Mouse (Mus musculus) erythroblast, embryonic 14.5 days (primary cell): Measurements from ENCODE around the gene 4921507P07Rik.

Source experiments
- GATA1 ChIP-seq: IDR thresholded peaks from 2 replicates; pipeline ENCODE4 v1.6.1; 2012; ENCODE audit warnings: low read length, inconsistent platforms, mixed read lengths
- TAL1 ChIP-seq: IDR thresholded peaks from 3 replicates; pipeline ENCODE4 v1.6.1; 2012; ENCODE audit warnings: low read length, inconsistent platforms, mixed read lengths

- TF ChIP-seq GATA1 (no peak), TAL1 (no peak)
Measured at GRCm38 (mm10) chr6:50560776-50561175, 35.7 kb downstream of the 4921507P07Rik start.
